Mouse (Mus musculus): ENCODE measurements around the gene Padi6.

DNA sequence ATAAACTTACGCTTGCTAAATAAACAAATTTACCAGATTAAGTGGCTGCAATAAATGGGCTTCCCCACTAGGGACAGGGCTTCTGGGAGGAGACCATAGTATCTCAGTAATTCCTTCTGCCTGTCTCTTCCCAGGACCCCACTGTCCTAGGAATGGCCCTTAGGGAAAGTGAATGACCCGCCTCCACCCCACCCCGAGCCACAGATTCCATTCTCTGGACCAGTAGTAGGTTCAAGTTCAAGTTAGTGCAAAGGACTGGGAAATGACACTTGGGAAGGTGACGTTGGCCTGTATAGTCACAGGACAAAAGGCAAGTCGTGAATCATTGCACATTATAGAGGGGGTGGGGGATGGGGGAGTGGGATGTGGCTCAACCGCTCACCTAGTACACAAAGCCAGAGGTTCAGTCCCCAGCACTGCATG is 57.6 kb downstream of the Padi6 start:
- TF ChIP-seq GATA1 (IDR thresholded peaks at IDR 0.05; ENCODE audit: borderline replicate concordance, low read length): no peak
- TF ChIP-seq FLI1 (IDR thresholded peaks at IDR 0.05; ENCODE audit: low read length): no peak
